15 mouse cellular contexts compared by ENCODE assay signal in the genomic region with DNA sequence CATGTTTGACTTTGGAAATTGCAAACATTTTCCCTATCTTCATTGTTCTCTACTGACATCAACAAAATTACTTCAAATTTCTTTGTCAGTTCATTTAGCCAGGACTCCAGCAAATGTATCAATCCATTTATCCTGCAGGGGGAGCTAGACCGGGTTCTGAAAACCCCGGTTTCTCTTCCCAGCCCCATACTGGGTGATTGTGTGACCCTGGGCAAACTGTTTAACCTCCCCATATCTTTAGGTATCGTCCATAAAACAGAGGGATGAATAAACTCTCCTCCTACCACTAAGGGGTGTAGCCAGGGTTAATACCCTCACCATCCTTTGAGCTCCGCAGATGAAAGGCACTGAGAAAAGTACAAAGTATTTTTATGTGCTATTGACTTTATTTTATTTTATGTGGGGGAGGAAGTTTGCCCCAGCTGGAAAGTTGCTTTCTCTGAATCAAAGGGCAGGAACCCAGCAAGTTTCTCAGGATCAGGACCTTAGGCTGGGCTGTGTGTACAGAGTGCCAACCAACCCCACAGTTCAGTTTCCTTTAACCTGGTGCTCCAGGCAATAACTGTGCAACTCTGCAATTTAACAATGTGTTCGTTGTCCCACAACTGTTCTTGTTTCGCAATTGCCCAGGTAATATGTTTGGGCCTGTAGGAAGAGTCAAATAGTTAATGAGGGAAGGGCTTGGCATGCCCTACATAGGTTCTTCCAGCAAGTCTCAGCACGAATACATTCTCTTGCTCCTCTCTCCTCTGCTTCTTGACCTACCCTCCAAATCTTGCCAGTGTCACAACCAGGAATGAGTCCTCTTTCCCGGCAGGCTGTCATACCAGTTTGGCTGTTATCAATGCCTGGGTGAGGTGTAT.
DNase-seq lines count a peak whose midpoint lies in the region; TF ChIP-seq lines count a peak whose summit lies in the region.
"Had no signal": no experiment of that assay in that cellular context is flagged by ENCODE, and none has a peak within 500 bp of the region (broad histone marks: within the 10 kb centered on the region; RNA-seq: fewer than 3 reads in every experiment).

No protein-coding gene starts in this region.

- TF ChIP-seq POLR2A in small intestine, adult 2 months (IDR thresholded peaks at IDR 0.05; ENCODE audit: low read depth, low read length), result no peak

- H3K36me3 ChIP-seq in small intestine, adult 2 months (ENCODE audit: control insufficient read depth, insufficient read depth, low read length), result no peaks in the 10 kb centered on the region
- H3K36me3 ChIP-seq: liver, embryonic 15.5 days had no signal

- peak; percentile 5; the same call in 1 of the 2 replicates for TF ChIP-seq CTCF in left cerebral cortex, adult 2 months (IDR thresholded peaks at IDR 0.05)
- TF ChIP-seq CTCF in small intestine, adult 2 months (IDR thresholded peaks at IDR 0.05; ENCODE audit: extremely low read depth, insufficient read length, insufficient replicate concordance, low read depth, low read length), result peak; percentile 24; the same call in 1 of the 2 replicates

- intact Hi-C loops in left cerebral cortex, adult 2 months (cut with DNase I), result no loop called here
- intact Hi-C loops in left cerebral cortex, postnatal 4 days (cut with DNase I), result no loop called here

- peaks cover 5% of the 10 kb centered on the region; the same call in 1 of the 2 replicates for H3K4me1 ChIP-seq in small intestine, adult 2 months (ENCODE audit: control insufficient read depth, insufficient read depth, insufficient read length, low read length)
- H3K4me1 ChIP-seq: liver, embryonic 15.5 days had no signal

- DNase-seq in left cerebral cortex, adult 2 months (ENCODE audit: extremely low spot score in 1 of 2, low spot score in 2 of 2), result no peak
- no peak for DNase-seq in left cerebral cortex, postnatal 4 days
- DNase-seq in CD8-positive naive resting alpha-beta T cell, adult 2 months (ENCODE audit: low read depth in 2 of 2, low spot score in 2 of 2), result peak; percentile 30 to 49
- DNase-seq in ZHBTc4 (ENCODE audit: low read depth, low spot score), result peak; percentile 3
- no peak for DNase-seq in neural tube, embryonic 10.5 days (ENCODE audit: extremely low spot score, low spot score)
- no peak for DNase-seq in cerebellum, adult 9-11 months
- no peak for DNase-seq in left cerebral cortex, adult 18-20 months (ENCODE audit: low spot score in 2 of 2)
- DNase-seq: adrenal gland, adult 2 months; gastrocnemius, postnatal 14 days; heart, postnatal 14 days; kidney, postnatal 4 days had no signal

- no peaks in the 10 kb centered on the region for H3K27me3 ChIP-seq in small intestine, adult 2 months (ENCODE audit: control insufficient read depth, insufficient read depth, low read length)
- H3K27me3 ChIP-seq: liver, embryonic 15.5 days had no signal

- H3K4me3 ChIP-seq in left cerebral cortex, adult 2 months, result no peak overlapping the region
- H3K4me3 ChIP-seq in small intestine, adult 2 months (ENCODE audit: low read depth, low read length), result no peak overlapping the region
- H3K4me3 ChIP-seq: liver, embryonic 15.5 days had no signal

- 27% methylated on average over 8 of the region's 8 CpGs for WGBS in small intestine, adult 2 months

- H3K27ac ChIP-seq in left cerebral cortex, adult 2 months, result no peak overlapping the region
- H3K27ac ChIP-seq in small intestine, adult 2 months (ENCODE audit: insufficient read depth, low read depth, low read length), result peak overlapping the region; percentile 73
- H3K27ac ChIP-seq: hindbrain, postnatal 0 days; liver, embryonic 15.5 days; macrophage had no signal

Comparison
In these comparisons a context has a peak if more than half of its experiments do, and no peak if none do; other contexts are left out.
1. DNase-seq: peak in CD8-positive naive resting alpha-beta T cell, adult 2 months (2 of 2) and ZHBTc4 (single experiment); none in left cerebral cortex, adult 2 months (0 of 2), left cerebral cortex, postnatal 4 days (single experiment), neural tube, embryonic 10.5 days (single experiment), cerebellum, adult 9-11 months (single experiment) and left cerebral cortex, adult 18-20 months (0 of 2).